Mouse (Mus musculus): Measurements from ENCODE around the gene Atp5d.

DNA sequence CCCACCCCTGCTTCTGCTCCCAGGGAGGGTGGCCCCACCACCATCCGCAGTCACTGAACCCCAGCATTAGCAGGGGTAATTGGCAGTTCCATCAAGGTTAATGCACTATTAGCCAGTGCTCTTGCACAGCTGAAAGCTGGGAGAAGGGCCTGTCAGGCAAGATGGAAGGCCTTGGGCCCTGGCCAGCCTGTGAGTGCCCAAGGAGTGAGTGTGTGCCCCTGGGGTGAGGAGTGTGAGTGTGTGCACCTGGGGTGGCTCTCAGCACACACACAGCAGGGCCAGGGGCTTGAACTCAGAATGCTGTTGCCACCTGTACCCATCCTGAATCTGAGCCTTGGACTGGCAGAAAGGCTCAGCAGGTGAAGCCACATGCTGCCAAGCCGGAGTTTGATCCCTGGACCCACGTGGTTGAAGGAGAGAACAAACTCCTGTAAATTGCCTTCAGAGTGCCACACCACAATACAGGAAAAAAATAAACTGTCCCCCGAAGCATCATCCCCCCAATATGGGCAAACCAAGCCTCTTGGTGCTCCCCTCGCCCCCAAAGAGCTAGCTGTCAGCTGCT lies 37.9 kb downstream of the Atp5d start:
- TF ChIP-seq CTCF (IDR thresholded peaks at IDR 0.05; ENCODE audit: borderline replicate concordance, insufficient read depth, low read depth, low read length) (no peak), POLR2A (IDR thresholded peaks at IDR 0.05; ENCODE audit: borderline replicate concordance, insufficient read depth, low read length) (no peak)

All from cerebellum, adult 2 months (tissue).